Mouse (Mus musculus) thymus, adult 2 months (tissue): ENCODE data around the gene Tmem38a.

Experiments
- CTCF ChIP-seq: fragments of 200-500 bp; IDR thresholded peaks from 2 replicates; pipeline ENCODE4 v1.5.1; 2012; ENCODE audit warnings: mild to moderate bottlenecking, control low read depth, low read length, moderate library complexity, borderline replicate concordance; ENCODE audit not compliant: control insufficient read depth, poor library complexity, insufficient read depth; ENCODE audit errors: extremely low read depth
- POLR2A ChIP-seq: fragments of 200-500 bp; IDR thresholded peaks from 2 replicates; pipeline ENCODE4 v1.6.1; 2012; ENCODE audit warnings: mild to moderate bottlenecking, low read length, control low read depth, moderate library complexity; ENCODE audit not compliant: control insufficient read depth, poor library complexity, insufficient read depth; ENCODE audit errors: extremely low read depth

DNA sequence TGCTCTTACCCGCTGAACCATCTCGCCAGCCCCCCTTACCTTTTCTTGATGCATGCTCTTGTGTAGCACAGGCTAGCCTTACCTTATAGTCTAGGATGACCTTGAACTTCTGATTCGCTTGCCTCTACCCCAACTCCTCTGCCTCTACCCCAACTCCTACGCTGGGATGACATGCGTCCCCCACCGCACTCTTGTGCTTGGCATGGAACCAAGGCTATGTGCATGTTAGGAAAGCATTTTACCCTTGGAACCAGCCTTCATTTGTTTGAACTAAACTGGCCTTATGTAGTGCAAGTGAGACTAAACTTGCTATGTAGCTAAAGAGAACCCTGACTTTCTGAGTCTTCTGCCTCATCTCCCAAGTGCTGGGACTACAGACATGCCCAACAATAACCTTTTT, 4.1 kb downstream of the Tmem38a start:
- TF ChIP-seq POLR2A (no peak), CTCF (no peak)
